Mouse (Mus musculus): ENCODE measurements around the gene Primpol.

DNA sequence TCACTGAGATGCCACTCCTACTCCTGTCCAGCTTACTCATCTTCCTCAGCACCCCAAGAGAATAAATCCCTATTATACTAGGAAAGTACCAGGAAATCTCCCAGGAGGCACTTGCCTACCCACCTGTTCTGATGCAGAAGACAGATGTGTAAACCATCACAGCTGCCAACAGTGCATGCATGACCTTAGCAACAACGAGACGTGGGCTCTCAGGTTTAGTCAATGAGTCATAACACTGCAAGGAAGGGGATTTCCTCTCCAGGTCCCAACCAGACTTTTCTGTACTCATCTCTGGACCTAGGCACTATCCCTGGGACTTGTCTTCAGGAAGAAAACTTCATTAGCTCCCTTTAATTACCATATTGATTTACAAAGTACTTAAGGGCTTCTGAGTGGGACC is 38.9 kb upstream of the Primpol start:
- no peak for TF ChIP-seq EP300 (IDR thresholded peaks at IDR 0.05; ENCODE audit: low read depth)
- TF ChIP-seq CTCF (IDR thresholded peaks at IDR 0.05; ENCODE audit: low read depth): no peak
